Mouse (Mus musculus): ENCODE data around the gene Fank1. TPM values are rescaled to one million over a fixed set of nuclear protein-coding genes. Genes with fewer than 3 reads are reported as not detected.
A peak's percentile ranks its signal among the peaks of the same experiment; 100 is the strongest.

Fank1 gene
- polyA plus RNA-seq (2012; ENCODE audit: insufficient read depth, insufficient read length, low replicate concordance, missing spikeins): not detected in 2 replicates

DNA sequence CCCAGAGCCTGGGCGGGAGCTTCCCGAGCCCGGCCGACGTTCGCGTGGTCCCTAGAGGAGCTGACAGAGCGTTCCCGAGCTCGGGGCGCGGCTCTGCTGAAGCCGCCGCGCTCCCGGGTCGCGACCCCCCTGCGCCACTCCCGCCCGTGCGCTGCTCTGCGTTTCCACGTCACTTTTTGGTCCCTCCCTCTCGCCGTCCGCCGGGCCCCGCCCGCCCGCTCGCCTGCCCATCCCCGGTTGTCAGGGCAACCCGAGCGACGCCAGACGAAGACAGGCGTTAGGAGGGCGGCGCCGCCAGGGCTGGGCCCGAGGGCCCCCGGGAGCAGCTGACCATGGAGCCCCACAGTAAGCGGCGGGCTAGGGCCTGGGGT, at the start of gene Fank1:
Gene Fank1 (plus strand): TSS at position 236 of the 371 bp plus-strand sequence.
- H3K27ac ChIP-seq (ENCODE audit: insufficient read depth, low read depth, low read length): peak within 1 kb of the TSS; percentile 11
- under 1% methylated on average over 45 of the region's 45 CpGs for WGBS
- no peak for TF ChIP-seq CTCF (IDR thresholded peaks at IDR 0.05; ENCODE audit: insufficient read depth, low read depth, low read length)
- peak; percentile 32; the same call in 1 of the 2 replicates for TF ChIP-seq POLR2A (IDR thresholded peaks at IDR 0.05; ENCODE audit: insufficient read depth, low read depth, low read length)
- peaks cover 5% of the 10 kb centered on the region for H3K4me1 ChIP-seq (ENCODE audit: control insufficient read depth, insufficient read depth, low read length)
- peak within 1 kb of the TSS; percentile 82 for H3K4me3 ChIP-seq (ENCODE audit: insufficient read depth, low read depth, low read length)

DNA sequence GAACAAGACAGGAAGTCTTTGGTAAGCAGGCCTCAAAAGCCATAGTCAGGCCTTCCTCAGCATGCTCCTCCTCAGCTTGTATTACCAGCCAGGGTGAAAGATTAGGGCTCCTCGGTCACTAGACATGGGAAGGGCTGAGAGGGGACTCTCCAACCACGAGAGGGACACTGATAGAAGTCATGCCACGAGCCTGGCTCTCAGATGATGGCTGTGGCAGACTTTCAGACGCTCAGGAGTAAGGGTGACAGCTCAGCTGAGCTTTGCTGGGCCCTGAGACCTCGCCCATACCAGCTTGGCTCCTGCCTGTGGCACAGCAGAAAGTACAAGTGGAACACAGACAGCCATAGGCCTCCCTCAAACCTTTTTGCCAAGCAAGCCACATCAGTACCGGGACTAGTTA, 49.6 kb upstream of the Fank1 start:
- TF ChIP-seq POLR2A (IDR thresholded peaks at IDR 0.05; ENCODE audit: insufficient read depth, low read depth, low read length) (no peak), CTCF (IDR thresholded peaks at IDR 0.05; ENCODE audit: insufficient read depth, low read depth, low read length) (no peak)
- 89% methylated on average over 6 of the region's 6 CpGs for WGBS

DNA sequence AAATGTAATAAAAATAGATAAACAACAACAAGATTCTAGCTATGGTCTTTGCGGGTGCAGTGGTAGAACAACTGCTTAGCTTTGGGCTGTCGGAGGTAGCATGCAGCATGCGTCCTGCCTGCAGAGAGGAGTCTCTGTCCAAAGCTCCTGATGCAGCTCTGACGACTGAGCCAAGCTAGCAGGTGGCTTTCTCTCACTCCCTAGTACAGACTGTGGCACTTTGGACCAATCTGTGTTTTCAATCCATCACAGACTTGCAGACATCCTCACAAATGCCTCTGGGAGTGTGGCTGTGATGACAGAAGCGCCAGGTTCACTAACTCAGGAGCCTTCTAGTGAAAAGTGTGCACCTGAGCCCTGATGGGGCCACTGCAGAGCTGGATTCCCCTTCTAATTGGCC, 47.3 kb upstream of the Fank1 start:
- no peak overlapping the region for H3K27ac ChIP-seq (ENCODE audit: insufficient read depth, low read depth, low read length)
- H3K4me3 ChIP-seq (ENCODE audit: insufficient read depth, low read depth, low read length): no peak overlapping the region
- H3K4me1 ChIP-seq (ENCODE audit: control insufficient read depth, insufficient read depth, low read length): peaks cover 34% of the 10 kb centered on the region
- TF ChIP-seq POLR2A (IDR thresholded peaks at IDR 0.05; ENCODE audit: insufficient read depth, low read depth, low read length): no peak
- TF ChIP-seq CTCF (IDR thresholded peaks at IDR 0.05; ENCODE audit: insufficient read depth, low read depth, low read length): no peak
- WGBS: 73% methylated on average over 5 of the region's 5 CpGs

More for the DNA sequence above, 49.6 kb upstream of the Fank1 start:
- no peak overlapping the region for H3K4me3 ChIP-seq (ENCODE audit: insufficient read depth, low read depth, low read length)
- no peak overlapping the region for H3K27ac ChIP-seq (ENCODE audit: insufficient read depth, low read depth, low read length)
- peaks cover 30% of the 10 kb centered on the region for H3K4me1 ChIP-seq (ENCODE audit: control insufficient read depth, insufficient read depth, low read length)

DNA sequence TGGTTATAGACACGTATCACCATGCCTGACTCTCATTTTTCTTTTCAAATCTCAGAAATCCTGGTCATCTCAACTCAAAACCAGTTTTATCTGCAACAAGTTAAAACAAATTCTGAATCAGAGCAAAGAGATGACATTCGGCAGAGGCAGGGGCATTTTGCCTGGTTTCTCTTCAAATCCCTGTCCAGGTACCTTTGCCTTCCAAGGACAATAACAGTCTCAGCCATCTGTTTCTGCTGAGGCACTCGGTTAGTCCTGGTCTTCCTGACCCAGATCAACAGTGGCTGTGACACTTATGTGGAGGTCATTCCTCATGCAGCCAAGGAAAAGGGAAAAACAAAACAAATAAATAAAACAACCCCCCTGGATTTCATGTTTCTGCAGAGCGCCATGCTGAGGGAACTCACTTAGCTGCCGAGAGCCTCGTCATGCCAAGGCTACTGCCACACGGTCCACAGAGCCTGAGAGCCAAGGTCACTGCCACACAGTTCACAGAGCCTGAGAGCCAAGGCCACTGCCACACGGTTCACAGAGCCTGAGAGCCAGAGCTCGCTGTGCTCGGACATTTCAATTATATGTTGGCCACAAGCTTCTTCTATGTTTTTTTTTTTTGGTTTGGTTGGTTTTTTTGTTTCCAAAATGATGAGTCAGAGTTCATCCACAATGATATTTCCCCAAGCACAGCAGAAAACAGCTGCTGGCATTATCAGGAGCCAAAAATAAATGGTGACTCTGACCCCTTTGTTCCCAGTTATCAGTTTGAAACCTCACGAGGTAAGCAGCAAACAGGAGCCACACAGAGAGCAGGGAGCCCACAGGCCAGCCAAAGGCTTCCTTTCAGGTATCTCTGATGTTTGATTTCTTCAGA, 46.1 kb upstream of the Fank1 start:
- peak overlapping the region; percentile 66 for H3K27ac ChIP-seq (ENCODE audit: insufficient read depth, low read depth, low read length)

DNA sequence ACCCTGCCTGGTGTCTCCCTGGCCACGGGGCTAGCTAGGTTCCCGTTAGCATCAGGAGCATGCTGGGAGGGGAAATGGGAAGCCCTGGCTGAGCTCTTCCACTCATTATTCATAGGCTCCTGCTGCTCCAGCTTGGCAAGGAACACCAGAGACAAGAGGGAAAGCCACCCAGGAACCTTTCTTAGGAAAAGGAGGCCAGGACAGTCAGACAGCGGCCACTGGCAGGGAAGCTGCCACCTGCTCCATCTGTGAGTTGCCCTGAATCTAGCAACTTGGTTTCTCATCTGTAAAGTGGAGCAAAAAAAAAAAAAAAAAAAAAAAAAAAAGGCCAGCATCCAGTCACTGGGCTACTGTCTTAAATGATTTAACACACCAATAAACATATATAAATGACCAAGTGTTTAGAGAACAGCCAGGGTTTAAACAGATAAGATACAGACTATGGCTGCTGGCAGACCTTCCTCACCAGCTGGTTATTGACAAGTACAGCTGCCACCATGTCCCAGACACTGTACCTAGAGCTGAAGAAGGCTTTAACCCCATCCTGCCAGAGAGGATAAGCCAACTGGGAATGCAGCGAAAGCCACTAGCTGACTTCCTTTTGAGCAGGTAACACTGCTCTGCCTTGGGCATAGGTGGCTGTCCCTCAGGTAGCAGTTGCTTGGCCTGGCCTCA, 44.6 kb upstream of the Fank1 start:
- TF ChIP-seq POLR2A (IDR thresholded peaks at IDR 0.05; ENCODE audit: insufficient read depth, low read depth, low read length) (no peak), CTCF (IDR thresholded peaks at IDR 0.05; ENCODE audit: insufficient read depth, low read depth, low read length) (no peak)
- Histone ChIP-seq H3K27ac (ENCODE audit: insufficient read depth, low read depth, low read length) (peak overlapping the region; percentile 80), H3K4me3 (ENCODE audit: insufficient read depth, low read depth, low read length) (no peak overlapping the region), H3K4me1 (ENCODE audit: control insufficient read depth, insufficient read depth, low read length) (peaks cover 31% of the 10 kb centered on the region)
- 47% methylated on average over 4 of the region's 4 CpGs for WGBS

More for the DNA sequence above, 46.1 kb upstream of the Fank1 start:
- peaks cover 32% of the 10 kb centered on the region for H3K4me1 ChIP-seq (ENCODE audit: control insufficient read depth, insufficient read depth, low read length)
- H3K4me3 ChIP-seq (ENCODE audit: insufficient read depth, low read depth, low read length): no peak overlapping the region
- TF ChIP-seq CTCF (IDR thresholded peaks at IDR 0.05; ENCODE audit: insufficient read depth, low read depth, low read length) (no peak), POLR2A (IDR thresholded peaks at IDR 0.05; ENCODE audit: insufficient read depth, low read depth, low read length) (no peak)
- WGBS: 54% methylated on average over 11 of the region's 11 CpGs

GRCm38 (mm10) chr7:133740558-133740957, 36.1 kb upstream of the Fank1 start:
- peak overlapping the region; percentile 63; the same call in 1 of the 2 replicates for H3K27ac ChIP-seq (ENCODE audit: insufficient read depth, low read depth, low read length)
- TF ChIP-seq POLR2A (IDR thresholded peaks at IDR 0.05; ENCODE audit: insufficient read depth, low read depth, low read length) (no peak), CTCF (IDR thresholded peaks at IDR 0.05; ENCODE audit: insufficient read depth, low read depth, low read length) (no peak)
- WGBS: 52% methylated on average over 7 of the region's 7 CpGs
- H3K4me3 ChIP-seq (ENCODE audit: insufficient read depth, low read depth, low read length): no peak overlapping the region
- peaks cover 31% of the 10 kb centered on the region for H3K4me1 ChIP-seq (ENCODE audit: control insufficient read depth, insufficient read depth, low read length)

- 84% methylated on average over 12 of the region's 12 CpGs for WGBS
- peaks cover 31% of the 10 kb centered on the region for H3K4me1 ChIP-seq (ENCODE audit: control insufficient read depth, insufficient read depth, low read length)
- no peak overlapping the region for H3K4me3 ChIP-seq (ENCODE audit: insufficient read depth, low read depth, low read length)
- no peak overlapping the region for H3K27ac ChIP-seq (ENCODE audit: insufficient read depth, low read depth, low read length)
- no peak for TF ChIP-seq CTCF (IDR thresholded peaks at IDR 0.05; ENCODE audit: insufficient read depth, low read depth, low read length)
- no peak for TF ChIP-seq POLR2A (IDR thresholded peaks at IDR 0.05; ENCODE audit: insufficient read depth, low read depth, low read length)
These were observed 33.9 kb upstream of the Fank1 start for GRCm38 (mm10) chr7:133742530-133743325.

- Histone ChIP-seq H3K27ac (ENCODE audit: insufficient read depth, low read depth, low read length) (peak overlapping the region; percentile 22; the same call in 1 of the 2 replicates), H3K4me1 (ENCODE audit: control insufficient read depth, insufficient read depth, low read length) (peaks cover 33% of the 10 kb centered on the region), H3K4me3 (ENCODE audit: insufficient read depth, low read depth, low read length) (no peak overlapping the region)
- WGBS: 50% methylated on average over 4 of the region's 4 CpGs
- TF ChIP-seq POLR2A (IDR thresholded peaks at IDR 0.05; ENCODE audit: insufficient read depth, low read depth, low read length) (no peak), CTCF (IDR thresholded peaks at IDR 0.05; ENCODE audit: insufficient read depth, low read depth, low read length) (no peak)
These were observed 33.0 kb upstream of the Fank1 start for GRCm38 (mm10) chr7:133743611-133744010.

Measured in olfactory bulb, adult 2 months (tissue).